Mouse (Mus musculus) lung, embryonic 15.5 days (tissue): ENCODE data around the gene Nxnl1. TPM values are rescaled to one million over a fixed set of nuclear protein-coding genes. Genes with fewer than 3 reads are reported as not detected.

ENCODE experiments used
- ATAC-seq: fragments of 200-750 bp; cut with Nextera tagmentation; 2 replicates; pipeline ENCODE4 v1.8.0; 2017; ENCODE audit warnings: moderate number of reproducible peaks, borderline replicate concordance; ENCODE audit not compliant: low FRiP score, low TSS enrichment; ENCODE audit errors: extremely low read depth
- H3K27ac ChIP-seq: fragments of 300-500 bp; sonication (generic); 2 replicates; pipeline ENCODE4 v1.5.1; 2015; ENCODE audit warnings: moderate library complexity, mild to moderate bottlenecking, inconsistent platforms
- H3K27me3 ChIP-seq: fragments of 300-500 bp; sonication (generic); 2 replicates; pipeline ENCODE4 v1.6.1; 2015; ENCODE audit warnings: inconsistent platforms
- H3K36me3 ChIP-seq: fragments of 300-500 bp; sonication (generic); 2 replicates; pipeline ENCODE4 v1.6.1; 2015; ENCODE audit warnings: inconsistent platforms
- H3K4me1 ChIP-seq: fragments of 300-500 bp; sonication (generic); 2 replicates; pipeline ENCODE4 v1.6.1; 2015; ENCODE audit warnings: inconsistent platforms
- H3K4me2 ChIP-seq: fragments of 300-500 bp; sonication (generic); 2 replicates; pipeline ENCODE4 v1.6.1; 2015; ENCODE audit warnings: inconsistent platforms, mild to moderate bottlenecking, moderate library complexity
- H3K4me3 ChIP-seq: fragments of 300-500 bp; sonication (generic); 2 replicates; pipeline ENCODE4 v1.5.1; 2015; ENCODE audit warnings: mild to moderate bottlenecking, inconsistent platforms
- H3K9ac ChIP-seq: fragments of 300-500 bp; sonication (generic); 2 replicates; pipeline ENCODE4 v1.6.1; 2015; ENCODE audit warnings: inconsistent platforms
- H3K9me3 ChIP-seq: fragments of 300-500 bp; sonication (generic); 2 replicates; pipeline ENCODE4 v1.6.1; 2016; ENCODE audit warnings: inconsistent platforms
- WGBS: fragments of 180-500 bp; shearing (Covaris S2); methylation state at CpG from one replicate; pipeline ENCODE4 v1.1.7; 2015; 5-methylcytosine and 5-hydroxymethylcytosine counted together
- polyA plus RNA-seq: library from polyadenylated mRNA; unstranded; fragments of >200 nt; fragmentation: Nextera tagmentation; extraction: Ambion mirVana; gene quantifications from 2 replicates; pipeline ENCODE4 v1.2.1, GENCODE M21; 2015

The Nxnl1 gene
- polyA plus RNA-seq, 1 experiment from 2014 or later = not detected

DNA sequence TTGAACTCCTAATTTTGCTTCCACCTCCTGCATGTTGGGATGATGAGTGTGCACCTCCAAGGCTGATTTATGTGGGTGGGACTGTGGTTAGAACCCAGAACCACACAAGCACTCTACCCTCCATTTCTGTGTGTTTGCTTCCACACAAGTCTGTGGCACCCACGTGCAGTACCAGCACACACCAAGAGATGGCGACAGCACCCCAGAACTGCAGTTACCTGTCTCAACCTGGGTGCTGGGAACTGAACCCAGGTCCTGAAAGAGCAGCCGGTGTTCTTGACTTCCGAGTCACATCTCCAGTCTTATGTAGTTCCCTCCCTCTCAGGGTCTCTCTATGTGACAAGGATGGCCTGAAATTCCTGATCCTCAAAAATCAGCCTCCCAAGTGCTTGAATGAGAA lies 2.4 kb downstream of the Nxnl1 start:
- Histone ChIP-seq H3K4me1 (peaks cover 21% of the 10 kb centered on the region), H3K36me3 (no peaks in the 10 kb centered on the region), H3K4me3 (no peak overlapping the region), H3K9ac (no peak overlapping the region), H3K27ac (no peak overlapping the region), H3K27me3 (peaks cover 48% of the 10 kb centered on the region), H3K9me3 (0 out of 2 replicates have a peak, but pooled peaks cover 3% of the 10 kb centered on the region), H3K4me2 (no peak overlapping the region)
- no peak for ATAC-seq
- WGBS = 87% methylated on average over 4 of the region's 4 CpGs

GRCm38 (mm10) chr8:71562751-71563150 lies 3.6 kb downstream of the Nxnl1 start:
- Histone ChIP-seq H3K9me3 (0 out of 2 replicates have a peak, but pooled peaks cover 3% of the 10 kb centered on the region), H3K9ac (no peak overlapping the region), H3K4me2 (peak overlapping the region; percentile 51), H3K4me3 (peak overlapping the region; percentile 17), H3K36me3 (no peaks in the 10 kb centered on the region), H3K27me3 (peaks cover 61% of the 10 kb centered on the region), H3K27ac (no peak overlapping the region), H3K4me1 (peaks cover 23% of the 10 kb centered on the region)
- WGBS = under 1% methylated on average over 33 of the region's 33 CpGs
- peak; percentile 12; the same call in 1 of the 2 replicates for ATAC-seq

DNA sequence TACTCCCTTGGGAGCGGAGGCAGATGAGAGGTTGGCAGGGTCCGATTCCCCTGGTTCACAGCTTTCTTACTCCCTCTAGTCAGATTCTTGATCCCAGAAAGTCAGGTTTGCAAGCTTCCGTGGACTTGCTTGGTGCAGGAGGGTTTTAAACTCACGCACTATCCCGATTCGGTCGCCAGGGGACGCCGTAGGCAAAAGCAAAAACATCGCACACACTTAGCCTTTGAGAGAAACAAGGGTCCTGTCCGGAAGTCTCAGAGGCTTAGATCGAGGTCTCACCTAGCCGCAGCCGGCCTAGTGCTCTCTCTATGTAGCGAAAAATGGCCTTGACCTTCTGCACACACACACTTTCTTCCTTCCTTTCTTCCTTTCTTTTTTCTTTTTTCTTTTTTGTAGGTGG lies 5.0 kb downstream of the Nxnl1 start:
- WGBS = 3% methylated on average over 15 of the region's 15 CpGs
- Histone ChIP-seq H3K36me3 (no peaks in the 10 kb centered on the region), H3K27me3 (peaks cover 74% of the 10 kb centered on the region), H3K4me2 (no peak overlapping the region), H3K9ac (no peak overlapping the region), H3K4me3 (no peak overlapping the region), H3K4me1 (peaks cover 23% of the 10 kb centered on the region), H3K27ac (no peak overlapping the region), H3K9me3 (0 out of 2 replicates have a peak, but pooled peaks cover 3% of the 10 kb centered on the region)
- no peak for ATAC-seq

GRCm38 (mm10) chr8:71560765-71561164 lies 5.6 kb downstream of the Nxnl1 start:
- ATAC-seq = no peak
- peaks cover 23% of the 10 kb centered on the region for H3K4me1 ChIP-seq
- H3K27me3 ChIP-seq = peaks cover 76% of the 10 kb centered on the region
- no peak overlapping the region for H3K4me2 ChIP-seq
- H3K27ac ChIP-seq = no peak overlapping the region
- no peak overlapping the region for H3K4me3 ChIP-seq
- no peaks in the 10 kb centered on the region for H3K36me3 ChIP-seq
- WGBS = 84% methylated on average over 5 of the region's 5 CpGs
- no peak overlapping the region for H3K9ac ChIP-seq
- H3K9me3 ChIP-seq = 0 out of 2 replicates have a peak, but pooled peaks cover 3% of the 10 kb centered on the region

- Histone ChIP-seq H3K27me3 (peaks cover 79% of the 10 kb centered on the region), H3K36me3 (no peaks in the 10 kb centered on the region), H3K9me3 (0 out of 2 replicates have a peak, but pooled peaks cover 3% of the 10 kb centered on the region), H3K4me1 (peaks cover 23% of the 10 kb centered on the region), H3K9ac (no peak overlapping the region), H3K4me2 (no peak overlapping the region), H3K27ac (no peak overlapping the region), H3K4me3 (no peak overlapping the region)
- WGBS = 53% methylated on average over 3 of the region's 3 CpGs
- no peak for ATAC-seq
These were observed 6.3 kb downstream of the Nxnl1 start for GRCm38 (mm10) chr8:71560071-71560470.

DNA sequence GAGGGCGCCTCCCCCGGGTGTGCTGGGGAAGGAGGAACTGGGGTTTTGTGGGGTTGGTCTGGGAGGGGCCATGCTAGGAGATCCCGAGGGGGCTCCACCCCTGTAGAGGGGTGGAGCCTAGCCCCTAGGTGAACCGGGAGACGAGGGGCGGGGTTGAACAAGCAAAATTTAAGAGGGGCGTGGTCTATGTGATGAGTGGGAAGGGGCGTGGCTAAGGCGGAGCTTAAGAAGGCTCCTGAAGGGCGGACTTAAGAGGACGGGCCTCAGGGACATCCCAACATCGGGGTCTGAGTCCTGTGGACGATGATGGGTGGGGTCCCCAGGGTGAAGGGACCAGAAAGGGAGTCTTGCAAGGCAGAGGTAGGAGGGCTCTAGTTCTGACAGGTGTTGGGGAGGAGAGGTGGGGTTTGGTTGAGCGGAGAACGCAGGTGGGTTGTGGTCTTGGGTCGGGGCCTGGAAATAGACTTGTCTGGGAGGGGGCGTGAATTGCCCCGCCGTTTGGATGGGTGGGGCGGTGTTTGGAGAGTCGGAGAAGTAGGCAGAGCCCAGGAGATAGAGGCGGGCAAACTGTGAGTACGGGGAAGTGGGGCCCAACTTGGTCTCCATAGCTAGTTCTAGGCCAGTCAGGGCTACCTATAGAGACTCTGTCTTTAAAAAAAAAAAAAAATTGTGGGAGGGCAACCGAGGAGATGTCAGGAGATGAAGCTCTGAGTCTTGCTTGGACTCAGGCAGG lies 7.3 kb downstream of the Nxnl1 start:
- 2% methylated on average over 24 of the region's 24 CpGs for WGBS
- no peak overlapping the region for H3K27ac ChIP-seq
- H3K27me3 ChIP-seq = peaks cover 79% of the 10 kb centered on the region
- peak; percentile 65 for ATAC-seq
- H3K4me1 ChIP-seq = peaks cover 27% of the 10 kb centered on the region
- H3K9me3 ChIP-seq = 0 out of 2 replicates have a peak, but pooled peaks cover 2% of the 10 kb centered on the region
- H3K4me2 ChIP-seq = peak overlapping the region; percentile 89
- no peaks in the 10 kb centered on the region for H3K36me3 ChIP-seq
- H3K4me3 ChIP-seq = peak overlapping the region; percentile 49
- H3K9ac ChIP-seq = peak overlapping the region; percentile 33

GRCm38 (mm10) chr8:71558071-71558957 lies 8.1 kb downstream of the Nxnl1 start, which contains the start of gene Tmem221:
TSS of gene Tmem221 (minus strand) at chr8:71558871.
- peaks cover 28% of the 10 kb centered on the region for H3K4me1 ChIP-seq
- H3K9ac ChIP-seq = peak within 1 kb of the TSS; percentile 33
- H3K36me3 ChIP-seq = no peaks in the 10 kb centered on the region
- peak within 1 kb of the TSS; percentile 49 for H3K4me3 ChIP-seq
- peak within 1 kb of the TSS; percentile 89 for H3K4me2 ChIP-seq
- no peaks in the 10 kb centered on the region for H3K9me3 ChIP-seq
- H3K27ac ChIP-seq = no peak within 1 kb of the TSS
- ATAC-seq = peak; percentile 33
- H3K27me3 ChIP-seq = peaks cover 71% of the 10 kb centered on the region
- WGBS = 3% methylated on average over 70 of the region's 70 CpGs

GRCm38 (mm10) chr8:71554644-71555043 lies 11.8 kb downstream of the Nxnl1 start:
- Histone ChIP-seq H3K4me2 (no peak overlapping the region), H3K9me3 (no peaks in the 10 kb centered on the region), H3K27me3 (peaks cover 37% of the 10 kb centered on the region), H3K27ac (no peak overlapping the region; the same call in 1 of the 2 replicates), H3K4me3 (no peak overlapping the region), H3K4me1 (peaks cover 24% of the 10 kb centered on the region), H3K9ac (no peak overlapping the region), H3K36me3 (no peaks in the 10 kb centered on the region)
- no peak for ATAC-seq
- WGBS = 74% methylated on average over 2 of the region's 2 CpGs

GRCm38 (mm10) chr8:71554001-71554400 lies 12.4 kb downstream of the Nxnl1 start:
- H3K27ac ChIP-seq = no peak overlapping the region; the same call in 1 of the 2 replicates
- no peaks in the 10 kb centered on the region for H3K36me3 ChIP-seq
- H3K4me1 ChIP-seq = peaks cover 21% of the 10 kb centered on the region
- no peak overlapping the region for H3K9ac ChIP-seq
- ATAC-seq = no peak
- H3K9me3 ChIP-seq = no peaks in the 10 kb centered on the region
- peaks cover 30% of the 10 kb centered on the region for H3K27me3 ChIP-seq
- no peak overlapping the region for H3K4me3 ChIP-seq
- H3K4me2 ChIP-seq = no peak overlapping the region
- WGBS = 61% methylated on average over 6 of the region's 6 CpGs

DNA sequence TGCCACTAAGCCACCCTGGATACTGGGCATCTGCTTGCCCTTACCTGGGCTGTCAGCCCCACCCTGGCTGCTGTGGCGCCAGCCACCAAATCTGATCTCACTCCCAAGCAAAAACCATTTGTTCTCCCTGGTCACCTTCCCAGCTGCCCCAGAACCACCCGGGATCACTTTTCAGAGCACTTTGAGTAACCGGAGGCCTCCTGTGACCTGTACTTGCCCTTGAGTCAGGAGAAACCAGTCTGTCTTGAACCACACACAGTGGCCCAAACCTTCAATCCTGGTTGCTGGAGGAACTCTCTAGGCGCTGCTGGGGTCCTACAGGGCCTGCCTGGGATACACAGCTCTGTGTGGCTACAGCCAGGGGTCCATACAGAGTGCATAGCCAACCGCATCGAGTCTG lies 13.6 kb downstream of the Nxnl1 start:
- 34% methylated on average over 6 of the region's 6 CpGs for WGBS
- H3K4me3 ChIP-seq = no peak overlapping the region
- ATAC-seq = no peak
- no peak overlapping the region for H3K27ac ChIP-seq
- peaks cover 18% of the 10 kb centered on the region for H3K27me3 ChIP-seq
- H3K36me3 ChIP-seq = peaks cover 3% of the 10 kb centered on the region; the same call in 1 of the 2 replicates
- H3K9ac ChIP-seq = no peak overlapping the region; the same call in 1 of the 2 replicates
- H3K4me1 ChIP-seq = 0 out of 2 replicates have a peak, but pooled peaks cover 10% of the 10 kb centered on the region
- no peaks in the 10 kb centered on the region for H3K9me3 ChIP-seq
- H3K4me2 ChIP-seq = no peak overlapping the region

DNA sequence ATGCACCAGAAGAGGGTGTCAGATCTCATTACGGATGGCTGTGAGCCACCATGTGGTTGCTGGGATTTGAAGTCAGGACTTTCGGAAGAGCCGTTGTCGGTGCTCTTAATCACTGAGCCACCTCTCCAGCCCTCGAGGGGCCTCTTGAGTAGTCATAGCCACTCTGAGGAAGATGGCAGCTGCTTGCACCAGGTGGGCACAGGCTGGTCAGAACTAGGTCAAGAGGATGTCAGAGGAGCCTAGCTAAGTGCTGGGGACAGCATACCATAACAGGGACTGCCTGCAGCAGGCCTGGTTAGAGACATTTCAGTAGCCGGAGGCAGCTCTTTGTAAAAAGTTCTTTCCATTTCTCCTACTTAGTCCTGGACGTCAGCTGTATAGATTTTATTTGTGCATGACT lies 15.6 kb downstream of the Nxnl1 start:
- 0 out of 2 replicates have a peak, but pooled peaks cover 10% of the 10 kb centered on the region for H3K4me1 ChIP-seq
- H3K9ac ChIP-seq = no peak overlapping the region
- no peak overlapping the region for H3K4me2 ChIP-seq
- no peak overlapping the region for H3K27ac ChIP-seq
- H3K9me3 ChIP-seq = no peaks in the 10 kb centered on the region
- no peak overlapping the region for H3K4me3 ChIP-seq
- WGBS = 45% methylated on average over 7 of the region's 7 CpGs
- H3K36me3 ChIP-seq = peaks cover 18% of the 10 kb centered on the region; the same call in 1 of the 2 replicates
- no peak for ATAC-seq
- H3K27me3 ChIP-seq = 0 out of 2 replicates have a peak, but pooled peaks cover 2% of the 10 kb centered on the region
